Mouse (Mus musculus) limb, embryonic 15.5 days (tissue): Measurements from ENCODE around the gene Homer1. TPM values are rescaled to one million over a fixed set of nuclear protein-coding genes. Genes with fewer than 3 reads are reported as not detected.

Source experiments
- ATAC-seq: fragments of 200-750 bp; cut with Nextera tagmentation; 2 replicates; pipeline ENCODE4 v1.8.0; 2017; ENCODE audit warnings: low read depth, moderate TSS enrichment; ENCODE audit not compliant: insufficient number of reproducible peaks, low FRiP score, low TSS enrichment
- H3K27ac ChIP-seq: fragments of 300-500 bp; sonication (generic); 2 replicates; pipeline ENCODE4 v1.5.1; 2015; ENCODE audit warnings: moderate library complexity, mild to moderate bottlenecking, inconsistent platforms
- H3K27me3 ChIP-seq: fragments of 300-500 bp; sonication (generic); 2 replicates; pipeline ENCODE4 v1.6.1; 2015; ENCODE audit warnings: inconsistent platforms
- H3K36me3 ChIP-seq: fragments of 300-500 bp; sonication (generic); 2 replicates; pipeline ENCODE4 v1.6.1; 2015; ENCODE audit warnings: inconsistent platforms
- H3K4me1 ChIP-seq: fragments of 300-500 bp; sonication (generic); 2 replicates; pipeline ENCODE4 v1.6.1; 2015; ENCODE audit warnings: inconsistent platforms
- H3K4me2 ChIP-seq: fragments of 300-500 bp; sonication (generic); 2 replicates; pipeline ENCODE4 v1.6.1; 2015; ENCODE audit warnings: mild to moderate bottlenecking, inconsistent platforms
- H3K4me3 ChIP-seq: fragments of 300-500 bp; sonication (generic); 2 replicates; pipeline ENCODE4 v1.5.1; 2015; ENCODE audit warnings: mild to moderate bottlenecking, inconsistent platforms
- H3K9ac ChIP-seq: fragments of 300-500 bp; sonication (generic); 2 replicates; pipeline ENCODE4 v1.6.1; 2015; ENCODE audit warnings: inconsistent platforms
- H3K9me3 ChIP-seq: fragments of 300-500 bp; sonication (generic); 2 replicates; pipeline ENCODE4 v1.6.1; 2016; ENCODE audit warnings: inconsistent platforms
- WGBS: fragments of 180-500 bp; shearing (Covaris S2); methylation state at CpG from one replicate; pipeline ENCODE4 v1.1.7; 2015; 5-methylcytosine and 5-hydroxymethylcytosine counted together
- polyA plus RNA-seq: library from polyadenylated mRNA; unstranded; fragments of >200 nt; fragmentation: Nextera tagmentation; extraction: Ambion mirVana; gene quantifications from 2 replicates; pipeline ENCODE4 v1.2.1, GENCODE M21; 2015

Homer1 gene
- polyA plus RNA-seq, 1 experiment from 2014 or later, result 4.7 TPM

GRCm38 (mm10) chr13:93305636-93306035, 6.2 kb downstream of the Homer1 start:
- Histone ChIP-seq H3K4me1 (peaks cover 11% of the 10 kb centered on the region; the same call in 1 of the 2 replicates), H3K9ac (no peak overlapping the region), H3K36me3 (no peaks in the 10 kb centered on the region), H3K27ac (no peak overlapping the region), H3K4me3 (peak overlapping the region; percentile 86), H3K4me2 (peak overlapping the region; percentile 77), H3K27me3 (no peaks in the 10 kb centered on the region), H3K9me3 (no peaks in the 10 kb centered on the region)
- no peak for ATAC-seq
- 17% methylated on average over 7 of the region's 7 CpGs for WGBS

- no peak overlapping the region for H3K4me2 ChIP-seq
- H3K9me3 ChIP-seq, result no peaks in the 10 kb centered on the region
- H3K4me3 ChIP-seq, result no peak overlapping the region
- 63% methylated on average over 3 of the region's 3 CpGs for WGBS
- no peak for ATAC-seq
- peaks cover 11% of the 10 kb centered on the region; the same call in 1 of the 2 replicates for H3K4me1 ChIP-seq
- H3K9ac ChIP-seq, result no peak overlapping the region
- H3K27ac ChIP-seq, result no peak overlapping the region
- no peaks in the 10 kb centered on the region for H3K36me3 ChIP-seq
- H3K27me3 ChIP-seq, result no peaks in the 10 kb centered on the region
Observed at GRCm38 (mm10) chr13:93306545-93306944, 7.1 kb downstream of the Homer1 start.

- no peaks in the 10 kb centered on the region for H3K27me3 ChIP-seq
- H3K27ac ChIP-seq, result no peak overlapping the region
- H3K9me3 ChIP-seq, result no peaks in the 10 kb centered on the region
- no peak for ATAC-seq
- peaks cover 11% of the 10 kb centered on the region; the same call in 1 of the 2 replicates for H3K4me1 ChIP-seq
- no peak overlapping the region for H3K4me3 ChIP-seq
- WGBS, result 18% methylated on average over 7 of the region's 7 CpGs
- H3K4me2 ChIP-seq, result peak overlapping the region; percentile 8; the same call in 1 of the 2 replicates
- H3K36me3 ChIP-seq, result no peaks in the 10 kb centered on the region
- H3K9ac ChIP-seq, result no peak overlapping the region
Observed at GRCm38 (mm10) chr13:93307700-93308099, 8.3 kb downstream of the Homer1 start.

- 54% methylated on average over 1 of the region's 1 CpGs for WGBS
- no peak for ATAC-seq
- peaks cover 11% of the 10 kb centered on the region; the same call in 1 of the 2 replicates for H3K4me1 ChIP-seq
- no peaks in the 10 kb centered on the region for H3K9me3 ChIP-seq
- H3K9ac ChIP-seq, result no peak overlapping the region
- no peak overlapping the region for H3K4me3 ChIP-seq
- no peaks in the 10 kb centered on the region for H3K27me3 ChIP-seq
- H3K36me3 ChIP-seq, result no peaks in the 10 kb centered on the region
- H3K4me2 ChIP-seq, result no peak overlapping the region
- no peak overlapping the region for H3K27ac ChIP-seq
Observed at GRCm38 (mm10) chr13:93309295-93309694, 9.9 kb downstream of the Homer1 start.

- Histone ChIP-seq H3K36me3 (no peaks in the 10 kb centered on the region), H3K4me1 (0 out of 2 replicates have a peak, but pooled peaks cover 6% of the 10 kb centered on the region), H3K27ac (no peak overlapping the region), H3K9ac (no peak overlapping the region), H3K4me2 (no peak overlapping the region), H3K9me3 (no peaks in the 10 kb centered on the region), H3K27me3 (no peaks in the 10 kb centered on the region), H3K4me3 (no peak overlapping the region)
- no peak for ATAC-seq
Observed at GRCm38 (mm10) chr13:93312518-93312917, 13.1 kb downstream of the Homer1 start.

- 84% methylated on average over 4 of the region's 4 CpGs for WGBS
- Histone ChIP-seq H3K27me3 (no peaks in the 10 kb centered on the region), H3K27ac (no peak overlapping the region), H3K9me3 (no peaks in the 10 kb centered on the region), H3K4me3 (no peak overlapping the region), H3K9ac (no peak overlapping the region), H3K4me2 (no peak overlapping the region), H3K4me1 (no peaks in the 10 kb centered on the region), H3K36me3 (no peaks in the 10 kb centered on the region)
- no peak for ATAC-seq
Observed at GRCm38 (mm10) chr13:93314322-93314721, 14.9 kb downstream of the Homer1 start.

GRCm38 (mm10) chr13:93320089-93320488, 20.7 kb downstream of the Homer1 start:
- Histone ChIP-seq H3K9me3 (no peaks in the 10 kb centered on the region), H3K27me3 (no peaks in the 10 kb centered on the region), H3K4me2 (no peak overlapping the region), H3K9ac (no peak overlapping the region), H3K36me3 (no peaks in the 10 kb centered on the region), H3K27ac (no peak overlapping the region), H3K4me1 (no peaks in the 10 kb centered on the region), H3K4me3 (no peak overlapping the region)
- 77% methylated on average over 5 of the region's 5 CpGs for WGBS
- no peak for ATAC-seq

GRCm38 (mm10) chr13:93326326-93326725, 26.9 kb downstream of the Homer1 start:
- H3K36me3 ChIP-seq, result no peaks in the 10 kb centered on the region
- no peak overlapping the region for H3K4me3 ChIP-seq
- H3K27ac ChIP-seq, result no peak overlapping the region
- no peaks in the 10 kb centered on the region for H3K9me3 ChIP-seq
- H3K4me2 ChIP-seq, result no peak overlapping the region
- no peak overlapping the region for H3K9ac ChIP-seq
- no peaks in the 10 kb centered on the region for H3K27me3 ChIP-seq
- ATAC-seq, result no peak
- no peaks in the 10 kb centered on the region for H3K4me1 ChIP-seq
- WGBS, result 68% methylated on average over 3 of the region's 3 CpGs

- 84% methylated on average over 2 of the region's 2 CpGs for WGBS
- no peak overlapping the region for H3K9ac ChIP-seq
- H3K9me3 ChIP-seq, result no peaks in the 10 kb centered on the region
- no peak overlapping the region for H3K4me2 ChIP-seq
- H3K27ac ChIP-seq, result no peak overlapping the region
- no peaks in the 10 kb centered on the region for H3K4me1 ChIP-seq
- no peaks in the 10 kb centered on the region for H3K36me3 ChIP-seq
- no peak overlapping the region for H3K4me3 ChIP-seq
- no peaks in the 10 kb centered on the region for H3K27me3 ChIP-seq
- ATAC-seq, result no peak
Observed at GRCm38 (mm10) chr13:93331721-93332120, 32.3 kb downstream of the Homer1 start.

GRCm38 (mm10) chr13:93332491-93332890, 33.1 kb downstream of the Homer1 start:
- Histone ChIP-seq H3K27me3 (no peaks in the 10 kb centered on the region), H3K9ac (no peak overlapping the region), H3K4me1 (no peaks in the 10 kb centered on the region), H3K4me2 (no peak overlapping the region), H3K9me3 (no peaks in the 10 kb centered on the region), H3K36me3 (no peaks in the 10 kb centered on the region), H3K4me3 (no peak overlapping the region), H3K27ac (no peak overlapping the region)
- ATAC-seq, result no peak
- 83% methylated on average over 13 of the region's 13 CpGs for WGBS

- Histone ChIP-seq H3K27ac (no peak overlapping the region), H3K9me3 (no peaks in the 10 kb centered on the region), H3K36me3 (no peaks in the 10 kb centered on the region), H3K4me2 (no peak overlapping the region), H3K9ac (no peak overlapping the region), H3K27me3 (no peaks in the 10 kb centered on the region), H3K4me1 (no peaks in the 10 kb centered on the region), H3K4me3 (no peak overlapping the region)
- no peak for ATAC-seq
- 69% methylated on average over 3 of the region's 3 CpGs for WGBS
Observed at GRCm38 (mm10) chr13:93335337-93335736, 35.9 kb downstream of the Homer1 start.

- WGBS, result 21% methylated on average over 5 of the region's 5 CpGs
- ATAC-seq, result no peak
Observed at GRCm38 (mm10) chr13:93338394-93338793, 39.0 kb downstream of the Homer1 start.

More at GRCm38 (mm10) chr13:93338394-93338793, 39.0 kb downstream of the Homer1 start:
- Histone ChIP-seq H3K36me3 (no peaks in the 10 kb centered on the region), H3K9me3 (no peaks in the 10 kb centered on the region), H3K4me2 (no peak overlapping the region), H3K9ac (no peak overlapping the region), H3K4me1 (no peaks in the 10 kb centered on the region), H3K4me3 (no peak overlapping the region), H3K27me3 (no peaks in the 10 kb centered on the region), H3K27ac (no peak overlapping the region)
